Mouse (Mus musculus): ENCODE data around the gene Ccdc88b.
"Not testable (repeated sequence)": the region's sequence is repeated elsewhere in the genome, so short reads cannot be mapped to it uniquely, and the experiment has no call there.

The Ccdc88b gene

GRCm38 (mm10) chr19:6858031-6858430 lies at the start of gene Ccdc88b:
Ccdc88b (minus strand) TSS chr19:6858211.
- peak; percentile 73 for DNase-seq

- DNase-seq = no peak
Measured at GRCm38 (mm10) chr19:6907094-6907493, 49.1 kb upstream of the Ccdc88b start.

DNA sequence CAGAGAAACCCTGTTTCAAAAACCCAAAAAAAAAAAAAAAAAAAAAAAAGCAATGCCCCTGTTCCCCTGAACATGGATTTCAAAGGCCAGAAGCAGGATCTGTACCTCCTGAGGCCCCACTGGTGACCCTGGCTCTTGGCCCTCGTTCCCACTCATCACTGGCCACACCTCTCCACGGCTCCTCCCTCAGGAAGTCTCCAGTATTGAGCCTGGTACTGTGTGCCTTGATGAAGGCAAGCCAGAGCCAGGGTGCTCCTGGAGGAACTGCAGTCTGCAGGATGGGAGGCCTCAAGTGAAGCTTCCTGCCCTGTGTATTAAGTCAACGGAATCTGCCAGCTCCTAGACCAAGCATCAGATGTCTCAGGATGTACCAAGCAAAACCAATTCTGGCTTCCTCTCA lies 48.2 kb upstream of the Ccdc88b start:
- DNase-seq = no peak

DNA sequence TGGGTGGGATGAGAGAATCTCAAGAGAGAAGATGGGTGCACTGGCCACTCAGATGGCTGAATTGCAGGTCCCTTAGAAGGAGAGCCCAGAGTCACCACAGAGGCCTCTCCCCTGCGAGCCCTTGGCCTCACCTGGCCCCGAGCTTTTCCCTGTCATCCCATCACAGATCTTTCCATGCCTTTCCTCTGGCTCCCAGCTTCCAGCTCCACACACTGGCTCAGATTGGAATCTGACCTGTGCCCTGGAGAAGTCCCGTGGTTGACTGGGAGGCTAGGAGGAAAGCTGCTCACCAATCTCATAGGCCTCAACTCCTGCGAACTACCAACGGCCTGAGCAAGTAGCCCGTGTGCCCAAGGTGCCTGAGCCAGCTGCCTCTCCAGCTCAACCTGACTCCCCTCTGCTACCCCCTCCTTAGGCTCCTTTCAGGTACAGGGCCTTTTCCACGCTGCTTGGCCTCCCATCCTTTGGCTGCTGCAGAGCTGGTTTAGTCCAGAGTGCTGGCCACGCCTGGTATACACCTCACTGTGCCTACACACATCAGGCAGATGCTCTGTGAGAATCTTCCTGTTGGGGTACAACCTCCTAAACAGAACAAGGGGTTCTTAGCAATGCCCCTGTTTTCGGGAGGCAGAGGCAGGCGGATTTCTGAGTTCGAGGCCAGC lies 47.6 kb upstream of the Ccdc88b start:
- DNase-seq = no peak

- DNase-seq = no peak
Measured at GRCm38 (mm10) chr19:6904846-6905245, 46.8 kb upstream of the Ccdc88b start.

- no peak for DNase-seq
Measured at GRCm38 (mm10) chr19:6903031-6903430, 45.0 kb upstream of the Ccdc88b start.

DNA sequence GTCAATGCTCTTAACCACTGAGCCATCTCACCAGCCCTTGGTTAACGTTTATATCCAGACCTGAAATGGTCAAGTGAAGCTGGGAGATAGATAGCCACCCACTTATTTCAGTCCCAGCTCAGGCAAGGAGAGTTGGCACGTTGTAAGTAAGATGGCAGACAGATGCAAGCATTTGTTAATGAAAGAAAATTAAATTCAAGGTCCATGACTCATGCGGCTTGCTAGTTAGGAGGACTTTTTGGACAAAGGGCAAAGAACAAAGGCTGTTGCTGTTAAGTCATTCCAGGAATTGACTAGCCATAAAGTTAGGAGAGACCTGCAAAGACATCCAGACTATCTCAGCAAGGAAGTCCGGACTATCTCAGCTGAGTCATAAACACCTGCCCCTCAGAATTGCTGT lies 41.6 kb upstream of the Ccdc88b start:
- DNase-seq = no peak

DNA sequence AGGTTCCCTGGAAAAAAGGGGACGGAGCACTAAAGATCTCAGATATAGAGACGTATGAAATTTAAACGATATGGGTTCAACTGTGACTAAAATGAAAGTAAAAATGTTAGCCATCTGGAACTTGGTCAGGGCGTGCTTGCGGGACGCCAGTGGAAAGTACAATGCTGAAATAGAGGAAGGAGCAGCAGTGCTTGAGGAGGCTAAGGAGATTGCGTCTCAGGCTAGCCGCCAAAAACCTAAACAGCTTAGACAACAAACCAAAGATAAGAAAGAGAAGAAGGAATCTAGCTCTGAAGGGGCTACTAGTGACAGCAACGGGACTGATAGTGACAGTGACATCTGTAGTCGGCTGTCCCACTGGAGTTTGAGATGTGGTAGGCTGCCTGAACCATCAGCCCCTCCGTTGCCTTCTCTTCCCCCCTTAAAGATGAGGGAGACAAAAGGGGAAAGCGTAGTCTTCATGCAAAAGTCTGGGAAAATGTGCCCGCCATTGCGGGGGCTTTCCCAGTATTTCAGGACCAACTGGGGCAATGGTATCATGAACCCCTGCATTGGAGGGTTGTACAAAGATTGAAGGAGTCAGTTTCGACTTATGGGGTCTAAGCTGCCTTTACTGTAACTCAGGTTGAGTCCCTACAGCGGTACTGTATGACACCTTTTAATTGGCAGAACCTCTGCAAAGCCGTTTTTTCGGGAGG lies 37.7 kb upstream of the Ccdc88b start:
- not testable (repeated sequence) for DNase-seq

DNA sequence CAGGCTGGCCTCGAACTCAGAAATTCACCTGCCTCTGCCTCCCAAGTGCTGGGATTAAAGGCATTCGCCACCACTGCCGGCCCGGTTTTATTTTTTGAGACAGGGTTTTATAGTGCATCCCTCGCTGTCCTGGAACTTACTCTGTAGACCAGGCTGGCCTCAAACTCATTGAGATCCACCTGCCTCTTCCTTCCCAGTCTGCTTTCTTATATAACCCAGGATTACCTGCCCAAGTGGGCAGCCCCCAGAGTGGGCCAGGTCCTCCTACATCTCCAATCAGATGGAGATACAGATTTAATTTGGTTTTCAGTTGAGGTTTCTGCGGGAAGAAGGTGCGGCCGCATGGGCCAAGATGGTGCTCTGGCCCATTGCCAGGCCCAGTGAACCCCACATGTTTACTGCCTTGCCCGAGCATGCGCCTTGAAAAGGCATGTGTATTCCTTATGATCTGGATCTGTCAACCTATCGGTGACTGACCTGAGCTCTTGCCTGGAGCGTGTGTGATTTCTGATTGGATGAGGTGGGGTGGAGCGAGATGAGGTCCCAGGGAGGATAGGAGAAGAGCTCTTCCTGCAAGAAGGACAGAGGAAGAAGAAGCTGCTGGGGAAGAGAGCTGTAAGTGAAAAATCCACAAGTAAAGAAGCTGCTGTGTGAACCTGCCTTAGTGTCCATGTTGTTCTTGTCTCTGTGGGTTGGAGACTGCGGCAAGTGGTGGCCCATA lies 35.9 kb upstream of the Ccdc88b start:
- DNase-seq = no peak

DNA sequence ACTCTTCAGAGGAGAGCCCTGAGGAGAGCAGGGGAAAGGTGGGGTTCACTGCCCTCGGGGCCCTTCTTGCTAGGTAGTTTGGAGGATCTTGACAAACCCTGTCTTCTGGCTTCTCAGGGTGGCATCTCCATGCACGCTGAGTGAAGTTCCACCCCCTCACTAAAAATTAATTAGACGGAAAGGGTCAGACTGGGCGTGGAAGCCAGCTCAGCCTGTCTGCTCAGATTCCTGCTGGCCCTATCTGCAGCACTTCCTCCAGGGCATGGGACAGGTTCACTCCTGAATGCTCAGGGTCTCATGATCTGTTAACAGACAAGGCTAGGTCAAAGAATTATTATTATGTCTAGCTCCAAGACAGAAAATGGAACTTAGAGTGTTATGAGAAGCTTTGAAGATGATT lies 34.5 kb upstream of the Ccdc88b start:
- no peak for DNase-seq

DNA sequence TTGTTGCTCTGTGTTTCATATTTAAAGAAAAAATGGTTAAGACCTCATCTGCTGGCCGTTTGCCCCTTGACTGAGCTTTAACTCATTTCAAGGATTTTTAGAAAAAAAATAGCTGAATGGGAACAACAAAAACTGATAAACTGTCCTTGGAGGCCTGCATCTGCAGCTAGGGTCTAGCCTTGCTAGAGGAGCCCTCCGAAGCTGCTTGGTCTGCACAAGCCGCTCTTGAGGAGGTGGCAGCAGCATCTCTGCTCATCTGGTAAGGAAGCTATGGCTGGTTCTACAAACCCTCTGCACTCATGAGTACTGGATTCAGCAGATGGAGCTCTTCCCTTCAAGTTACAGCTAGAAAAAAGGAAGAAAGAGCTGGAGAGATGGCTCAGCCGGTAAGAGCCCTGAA lies 20.0 kb upstream of the Ccdc88b start:
- no peak for DNase-seq

- DNase-seq = no peak
Measured at GRCm38 (mm10) chr19:6876799-6877198, 18.8 kb upstream of the Ccdc88b start.

DNA sequence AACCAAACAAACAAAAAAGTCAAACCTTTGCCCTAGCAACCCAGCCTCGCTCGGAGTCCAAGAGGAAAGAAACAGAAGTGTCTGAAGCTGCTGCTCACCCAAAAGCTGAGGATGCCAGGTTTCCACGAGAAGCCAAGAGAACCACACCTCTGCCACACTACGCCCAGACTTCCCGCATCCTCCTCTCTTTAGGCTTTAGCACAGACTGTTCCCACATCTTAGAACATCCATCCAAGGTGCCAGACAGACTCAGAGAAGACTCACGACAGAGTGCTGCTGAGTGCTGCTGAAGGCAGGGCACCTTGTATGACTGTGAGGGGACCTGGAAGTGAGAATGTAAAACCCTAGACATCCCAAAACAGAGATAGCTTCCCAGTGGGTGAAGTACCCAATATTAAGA lies 17.8 kb upstream of the Ccdc88b start:
- no peak for DNase-seq

DNA sequence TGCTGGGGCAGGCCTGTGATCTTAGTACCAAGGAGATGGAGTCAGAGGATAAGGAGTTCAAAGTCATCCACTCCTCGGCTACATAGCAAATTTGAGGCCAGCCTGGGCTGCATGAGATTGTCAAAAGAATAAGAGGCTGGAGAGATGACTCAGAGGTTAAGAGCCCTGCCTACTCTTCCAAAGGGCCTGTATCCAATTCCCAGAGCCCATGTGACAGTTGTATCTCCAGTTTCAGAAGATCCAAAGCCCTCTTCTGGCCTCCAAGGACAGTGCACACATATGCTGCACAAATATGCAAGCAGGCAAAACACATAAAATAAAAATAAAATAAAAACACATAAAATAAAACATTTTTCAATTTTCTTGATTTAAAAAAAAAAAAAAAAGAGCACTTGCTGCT lies 16.2 kb upstream of the Ccdc88b start:
- DNase-seq = no peak

- no peak for DNase-seq
Measured at GRCm38 (mm10) chr19:6872701-6873100, 14.7 kb upstream of the Ccdc88b start.

DNA sequence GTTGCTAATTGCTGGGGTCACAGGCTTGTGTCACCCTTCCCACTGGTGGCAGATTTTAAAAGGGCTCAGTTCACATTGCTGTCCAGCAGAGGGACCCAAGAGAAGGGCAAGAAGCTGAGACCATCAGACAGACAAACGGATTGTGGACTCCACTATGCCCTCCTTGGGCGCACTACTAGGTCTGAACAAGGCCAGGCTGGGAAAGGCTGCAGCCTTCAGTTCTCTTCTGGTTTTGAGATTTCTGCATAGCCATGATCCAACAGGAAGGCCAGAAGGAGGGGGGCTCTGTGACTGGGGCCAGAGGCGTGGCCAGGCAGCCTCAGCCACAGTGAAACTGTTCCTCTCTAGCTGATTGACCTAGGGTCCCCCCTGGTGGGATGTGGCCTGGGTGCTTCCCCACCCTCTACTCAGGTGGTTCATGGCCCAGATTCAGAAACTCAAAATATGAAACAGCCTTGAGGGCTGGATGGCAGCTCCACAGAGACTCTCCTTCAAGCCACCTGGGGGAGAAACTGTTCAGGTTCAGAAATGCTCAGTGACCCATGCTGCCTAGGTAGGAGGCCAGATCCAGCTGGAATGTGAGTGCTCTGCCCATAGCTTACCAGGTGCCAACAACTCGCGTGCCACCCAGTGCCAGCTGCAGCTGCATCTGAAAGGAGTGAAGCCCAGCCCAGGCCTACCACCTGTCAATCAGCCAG lies 13.7 kb upstream of the Ccdc88b start:
- DNase-seq = peak; percentile 45

DNA sequence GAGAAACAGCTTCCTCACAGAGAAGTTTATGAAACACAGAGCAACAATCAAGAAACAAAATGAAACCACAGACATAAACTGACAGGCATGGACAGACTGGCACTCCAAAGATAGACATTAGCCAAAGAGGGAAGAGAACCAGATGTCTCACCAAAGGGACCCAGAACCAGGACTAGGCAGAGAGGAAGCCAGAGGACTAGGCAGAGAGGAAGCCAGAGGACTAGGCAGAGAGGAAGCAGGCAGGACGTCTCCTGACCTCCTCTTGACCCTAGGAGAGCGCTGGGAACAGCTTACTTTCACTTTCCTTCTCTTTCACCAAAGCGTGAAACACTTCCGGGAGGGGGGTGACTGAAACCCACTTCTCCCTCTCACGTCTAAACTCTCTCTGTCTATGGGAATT lies 11.3 kb upstream of the Ccdc88b start:
- peak; percentile 87 for DNase-seq

DNA sequence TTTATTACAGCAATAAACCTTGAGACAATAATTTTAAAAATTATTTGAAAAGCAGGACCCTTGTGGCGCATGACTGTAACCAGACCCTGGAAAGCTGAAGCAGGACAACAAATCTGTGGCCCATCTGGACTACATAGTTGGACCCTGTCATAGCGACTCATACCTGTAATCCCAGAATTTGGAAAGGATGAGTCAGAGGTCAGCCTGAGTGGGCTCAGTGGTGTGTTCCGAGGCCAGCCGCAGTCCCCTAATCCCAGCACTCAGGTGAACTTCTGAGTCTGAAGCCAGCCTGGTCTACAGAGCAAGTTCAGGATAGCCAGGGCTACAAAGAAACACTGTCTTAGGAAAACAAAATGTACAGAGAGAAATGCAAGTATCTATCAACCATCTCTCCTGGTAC lies 3.4 kb upstream of the Ccdc88b start:
- no peak for DNase-seq

DNA sequence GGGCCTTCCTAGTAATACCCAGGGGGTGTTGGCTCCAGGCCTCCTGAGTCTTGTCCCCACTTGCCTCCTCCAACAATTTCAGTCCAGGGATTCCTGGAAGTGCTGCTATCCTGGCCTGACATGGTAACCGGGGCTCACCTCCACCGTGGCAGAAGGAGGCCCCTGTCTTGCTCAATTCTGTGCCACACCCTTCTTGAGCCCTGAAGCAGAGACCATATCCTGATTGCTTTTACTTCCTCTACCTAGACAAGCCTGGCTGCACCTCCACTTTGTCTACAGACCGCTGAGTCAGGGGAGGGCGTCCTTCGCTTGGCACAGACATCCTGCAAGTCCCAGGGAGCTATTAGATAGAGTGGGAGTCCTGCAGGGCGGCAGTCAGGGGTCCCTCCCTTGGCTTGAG lies 2.7 kb upstream of the Ccdc88b start:
- DNase-seq = peak; percentile 42

GRCm38 (mm10) chr19:6859971-6860370 lies 2.0 kb upstream of the Ccdc88b start:
- no peak for DNase-seq

- no peak for DNase-seq
Measured at GRCm38 (mm10) chr19:6859032-6859651, 1.1 kb upstream of the Ccdc88b start.

DNA sequence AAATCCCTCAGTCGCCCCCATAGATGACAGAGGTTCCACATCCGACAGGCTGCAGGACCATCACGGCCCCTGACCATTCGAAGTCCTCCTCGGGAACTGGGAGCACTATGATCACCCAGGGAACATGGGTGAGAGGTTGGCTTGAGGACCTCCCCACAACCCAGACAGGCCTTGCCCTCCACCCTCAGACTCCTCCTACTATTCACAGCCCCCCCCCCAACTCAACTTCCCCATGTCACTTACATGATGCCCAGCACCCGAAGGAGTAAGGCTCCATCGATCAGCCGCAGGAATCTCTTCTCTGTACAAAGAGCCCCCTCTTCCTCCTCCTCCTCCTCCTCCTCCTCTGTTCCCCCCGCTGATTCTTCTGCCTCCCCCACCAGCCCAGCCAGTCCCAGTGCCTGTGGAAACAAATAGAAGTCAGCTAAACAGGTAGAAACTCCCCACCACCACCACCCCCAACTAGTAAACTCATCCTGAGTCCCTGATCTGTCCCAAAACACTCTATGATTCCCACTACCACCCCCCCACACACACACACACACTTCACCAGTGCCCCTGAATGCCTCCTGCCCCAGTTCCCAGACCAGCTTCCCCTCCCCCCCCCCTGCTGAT lies 513 bp downstream of the Ccdc88b start:
- no peak for DNase-seq

- no peak for DNase-seq
Measured at GRCm38 (mm10) chr19:6857003-6857360, 1.0 kb downstream of the Ccdc88b start.
